Mouse (Mus musculus): ENCODE measurements around the gene Cenpa.
"Not testable (repeated sequence)": the region's sequence is repeated elsewhere in the genome, so short reads cannot be mapped to it uniquely, and the experiment has no call there.

The Cenpa gene

GRCm38 (mm10) chr5:30682967-30683600, 16.5 kb downstream of the Cenpa start:
- DNase-seq, result peak in 1 of 2 experiments; percentile 9

GRCm38 (mm10) chr5:30683993-30684392, 17.4 kb downstream of the Cenpa start:
- DNase-seq, result no peak

GRCm38 (mm10) chr5:30686781-30687180, 20.2 kb downstream of the Cenpa start:
- peak; percentile 32 to 51 for DNase-seq

- DNase-seq, result no peak
Measured at GRCm38 (mm10) chr5:30700361-30701000, 33.9 kb downstream of the Cenpa start.

GRCm38 (mm10) chr5:30701373-30701772, 34.8 kb downstream of the Cenpa start:
- DNase-seq, result not testable (repeated sequence)

- DNase-seq, result no peak
Measured at GRCm38 (mm10) chr5:30701866-30702265, 35.3 kb downstream of the Cenpa start.

- DNase-seq, result peak; percentile 81 to 86
Measured at GRCm38 (mm10) chr5:30709744-30710383, 43.3 kb downstream of the Cenpa start.

- DNase-seq, result peak; percentile 14 to 30
Measured at GRCm38 (mm10) chr5:30710486-30710885, 43.9 kb downstream of the Cenpa start.

GRCm38 (mm10) chr5:30711147-30712001, 44.8 kb downstream of the Cenpa start, which contains the start of gene Dpysl5:
Dpysl5 (plus strand) TSS chr5:30711564.
- DNase-seq, result peak; percentile 79 to 87

- DNase-seq, result no peak
Measured at GRCm38 (mm10) chr5:30712002-30712390, 45.4 kb downstream of the Cenpa start.

- peak; percentile 27 to 44 for DNase-seq
Measured at GRCm38 (mm10) chr5:30712441-30713298, 46.1 kb downstream of the Cenpa start.

- DNase-seq, result peak; percentile 26 to 39
Measured at GRCm38 (mm10) chr5:30713299-30713675, 46.7 kb downstream of the Cenpa start.

- no peak for DNase-seq
Measured at GRCm38 (mm10) chr5:30713691-30714090, 47.1 kb downstream of the Cenpa start.

GRCm38 (mm10) chr5:30716311-30716710, 49.7 kb downstream of the Cenpa start:
- DNase-seq, result no peak

- DNase-seq, result no peak
Measured at GRCm38 (mm10) chr5:30717506-30717905, 50.9 kb downstream of the Cenpa start.

GRCm38 (mm10) chr5:30717991-30718703, 51.6 kb downstream of the Cenpa start:
- no peak for DNase-seq

GRCm38 (mm10) chr5:30721935-30722334, 55.4 kb downstream of the Cenpa start:
- DNase-seq, result no peak

Data from kidney, postnatal 4 days (tissue).